Mouse (Mus musculus): ENCODE data around the gene Ankrd39.

DNA sequence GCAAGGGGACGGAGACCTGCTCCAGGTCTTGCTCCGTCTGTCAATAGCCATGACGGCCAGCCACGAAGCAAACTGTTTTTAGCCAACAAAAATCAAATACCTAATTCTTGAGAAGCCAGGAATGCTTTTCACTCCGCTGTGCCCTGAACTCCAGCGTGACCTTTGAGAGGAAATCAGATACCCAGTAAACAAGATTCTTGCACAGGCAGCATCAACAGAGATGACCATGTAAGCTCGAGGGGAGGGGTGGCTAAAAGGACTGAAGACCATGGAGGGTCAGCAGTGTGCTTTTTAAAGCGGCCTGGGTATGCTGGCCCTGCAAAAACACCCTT, 10.9 kb downstream of the Ankrd39 start:
- TF ChIP-seq CTCF (IDR thresholded peaks at IDR 0.05) (no peak), EP300 (IDR thresholded peaks at IDR 0.05) (no peak)
